Mouse (Mus musculus) olfactory bulb, adult 2 months (tissue): ENCODE measurements around the gene Lcp2. TPM values are rescaled to one million over a fixed set of nuclear protein-coding genes. Genes with fewer than 3 reads are reported as not detected.
"Not testable (repeated sequence)": the region's sequence is repeated elsewhere in the genome, so short reads cannot be mapped to it uniquely, and the experiment has no call there.

Experiments
- H3K27ac ChIP-seq: fragments of 200-500 bp; 2 replicates; pipeline ENCODE4 v1.5.1; 2012; ENCODE audit warnings: low read depth, low read length; ENCODE audit not compliant: insufficient read depth
- H3K4me1 ChIP-seq: fragments of 200-500 bp; 2 replicates; pipeline ENCODE4 v1.6.1; 2012; ENCODE audit warnings: low read length; ENCODE audit not compliant: control insufficient read depth, insufficient read depth
- H3K4me3 ChIP-seq: fragments of 200-500 bp; 2 replicates; pipeline ENCODE4 v1.5.1; 2012; ENCODE audit warnings: mild to moderate bottlenecking, low read depth, low read length, moderate library complexity; ENCODE audit not compliant: insufficient read depth
- CTCF ChIP-seq: fragments of 200-500 bp; IDR thresholded peaks from 2 replicates; pipeline ENCODE4 v1.5.1; 2012; ENCODE audit warnings: low read depth, mild to moderate bottlenecking, low read length, moderate library complexity; ENCODE audit not compliant: insufficient read depth
- POLR2A ChIP-seq: fragments of 200-500 bp; IDR thresholded peaks from 2 replicates; pipeline ENCODE4 v1.6.1; 2012; ENCODE audit warnings: mild to moderate bottlenecking, low read depth, low read length, moderate library complexity; ENCODE audit not compliant: insufficient read depth
- WGBS: fragments of 180-500 bp; shearing (Covaris S2); methylation state at CpG from one replicate; pipeline ENCODE4 v1.1.7; 2018; 5-methylcytosine and 5-hydroxymethylcytosine counted together
- polyA plus RNA-seq: library from polyadenylated mRNA; stranded (reverse); fragments of >200 nt; gene quantifications from 2 replicates; pipeline ENCODE4 v1.2.4, GENCODE M21; 2012; ENCODE audit warnings: low replicate concordance; ENCODE audit not compliant: missing spikeins, insufficient read depth, insufficient read length

Gene Lcp2
- polyA plus RNA-seq, 1 experiment: not detected

GRCm38 (mm10) chr11:34124852-34125251 is 78.1 kb downstream of the Lcp2 start:
- TF ChIP-seq POLR2A (no peak), CTCF (no peak)
- H3K4me3 ChIP-seq: no peak overlapping the region
- WGBS: 66% methylated on average over 7 of the region's 7 CpGs
- no peak overlapping the region for H3K27ac ChIP-seq
- H3K4me1 ChIP-seq: no peaks in the 10 kb centered on the region

GRCm38 (mm10) chr11:34125727-34126126 is 79.0 kb downstream of the Lcp2 start:
- H3K4me3 ChIP-seq, H3K27ac ChIP-seq, H3K4me1 ChIP-seq: not testable (repeated sequence)
- 92% methylated on average over 3 of the region's 3 CpGs for WGBS

GRCm38 (mm10) chr11:34128412-34128811 is 81.7 kb downstream of the Lcp2 start:
- H3K4me3 ChIP-seq: no peak overlapping the region
- H3K27ac ChIP-seq: no peak overlapping the region
- no peaks in the 10 kb centered on the region for H3K4me1 ChIP-seq
- WGBS: 93% methylated on average over 2 of the region's 2 CpGs
- TF ChIP-seq POLR2A: no peak

GRCm38 (mm10) chr11:34139296-34139695 is 92.6 kb downstream of the Lcp2 start:
- no peak overlapping the region for H3K27ac ChIP-seq
- WGBS: 46% methylated on average over 8 of the region's 8 CpGs
- H3K4me3 ChIP-seq: no peak overlapping the region
- H3K4me1 ChIP-seq: no peaks in the 10 kb centered on the region
- no peak for TF ChIP-seq POLR2A
- no peak for TF ChIP-seq CTCF

Other genes starting within 250 kb of the Lcp2 start
- gene Kcnmb1, start 83.9 kb upstream of the Lcp2 start, polyA plus RNA-seq: not detected in 2 replicates
- gene Kcnip1, start 53.8 kb upstream of the Lcp2 start, polyA plus RNA-seq: not detected in 2 replicates
- not detected in 2 replicates for gene 4930469K13Rik, start 51.6 kb downstream of the Lcp2 start, polyA plus RNA-seq
- not detected in 2 replicates for gene Foxi1, start 161.2 kb downstream of the Lcp2 start, polyA plus RNA-seq